Mouse (Mus musculus) MEL (cell line): ENCODE data around the gene Grpel1. TPM values are rescaled to one million over a fixed set of nuclear protein-coding genes. Genes with fewer than 3 reads are reported as not detected.

ENCODE experiments used
- DNase-seq: peaks from one replicate; pipeline ENCODE4 v3.0.0; 2011; ENCODE audit warnings: low read depth, low spot score
- H3K27ac ChIP-seq: 2 replicates; pipeline ENCODE4 v1.5.1; 2012; ENCODE audit warnings: low read depth, mild to moderate bottlenecking, control low read depth, low read length, moderate library complexity; ENCODE audit not compliant: control insufficient read depth
- H3K27me3 ChIP-seq, 2 experiments: fragments of 150-350 bp in 1 of 2; sonication (generic) in 1 of 2; 2 replicates each; pipeline ENCODE4 v1.6.1; 2012; ENCODE audit warnings: low read length in 2 of 2, mild to moderate bottlenecking in 2 of 2, improper control_type of control experiment in 1 of 2, moderate library complexity in 1 of 2; ENCODE audit not compliant: insufficient read depth in 2 of 2, control insufficient read depth in 1 of 2
- H3K36me3 ChIP-seq, 2 experiments: 2 replicates each; pipeline ENCODE4 v1.6.1; 2012 to 2014; ENCODE audit warnings: low read length in 2 of 2, improper control_type of control experiment in 1 of 2, inconsistent platforms in 1 of 2, mild to moderate bottlenecking in 1 of 2; ENCODE audit not compliant: insufficient read depth in 2 of 2, control insufficient read depth in 1 of 2
- H3K4me1 ChIP-seq, 2 experiments: fragments of 150-350 bp in 1 of 2; sonication (generic) in 1 of 2; 2 replicates each; pipeline ENCODE4 v1.6.1; 2012; ENCODE audit warnings: low read length in 2 of 2, improper control_type of control experiment in 1 of 2, mild to moderate bottlenecking in 1 of 2; ENCODE audit not compliant: insufficient read depth in 2 of 2, control insufficient read depth in 1 of 2
- H3K4me3 ChIP-seq, 2 experiments: fragments of 150-350 bp in 1 of 2; sonication (generic) in 1 of 2; 2 replicates each; pipeline ENCODE4 v1.5.1; 2012; ENCODE audit warnings: low read depth in 2 of 2, low read length in 2 of 2, mild to moderate bottlenecking in 2 of 2, moderate library complexity in 2 of 2, control low read depth in 1 of 2, improper control_type of control experiment in 1 of 2; ENCODE audit not compliant: control insufficient read depth in 1 of 2, insufficient read depth in 1 of 2
- H3K79me2 ChIP-seq: 2 replicates; pipeline ENCODE4 v1.6.1; 2012; ENCODE audit warnings: mild to moderate bottlenecking, low read length, moderate library complexity; ENCODE audit not compliant: control insufficient read depth, poor library complexity, insufficient read depth
- H3K9ac ChIP-seq: 2 replicates; pipeline ENCODE4 v1.6.1; 2012; ENCODE audit warnings: low read depth, mild to moderate bottlenecking, control low read depth, low read length, moderate library complexity; ENCODE audit not compliant: control insufficient read depth, poor library complexity, severe bottlenecking
- H3K9me3 ChIP-seq: fragments of 150-350 bp; sonication (generic); replicated peaks from 2 replicates; pipeline ENCODE4 v1.6.1; 2012; ENCODE audit warnings: mild to moderate bottlenecking, low read length, improper control_type of control experiment, moderate library complexity; ENCODE audit not compliant: insufficient read depth
- BHLHE40 ChIP-seq: IDR thresholded peaks from 2 replicates; pipeline ENCODE4 v1.6.1; 2012; ENCODE audit warnings: low read depth, mild to moderate bottlenecking, inconsistent platforms, low read length, improper control_type of control experiment, borderline replicate concordance
- CTCF ChIP-seq, 3 experiments: IDR thresholded peaks in 2 of 3; conservative IDR thresholded peaks in 1 of 3; 2 replicates each; pipeline ENCODE4 v1.5.1; 2011 to 2012; ENCODE audit warnings: low read length in 3 of 3, low read depth in 2 of 3, mild to moderate bottlenecking in 2 of 3, improper control_type of control experiment in 1 of 3, inconsistent platforms in 1 of 3, mixed read lengths in 1 of 3, moderate library complexity in 1 of 3; ENCODE audit not compliant: control insufficient read depth in 1 of 3, insufficient read depth in 1 of 3, poor library complexity in 1 of 3, severe bottlenecking in 1 of 3
- ELF1 ChIP-seq: IDR thresholded peaks from 2 replicates; pipeline ENCODE4 v1.6.1; 2014; ENCODE audit warnings: low read depth, mild to moderate bottlenecking, inconsistent platforms, low read length, improper control_type of control experiment, moderate library complexity
- EP300 ChIP-seq, 2 experiments: IDR thresholded peaks; 2 replicates each; pipeline ENCODE4 v1.6.1; 2011; ENCODE audit warnings: improper control_type of control experiment in 2 of 2, low read length in 2 of 2, low read depth in 1 of 2, mild to moderate bottlenecking in 1 of 2
- ETS1 ChIP-seq: IDR thresholded peaks from 2 replicates; pipeline ENCODE4 v1.6.1; 2012; ENCODE audit warnings: low read depth, mild to moderate bottlenecking, inconsistent platforms, low read length, improper control_type of control experiment, moderate library complexity
- GABPA ChIP-seq: IDR thresholded peaks from 2 replicates; pipeline ENCODE4 v1.6.1; 2012; ENCODE audit warnings: low read depth, mild to moderate bottlenecking, inconsistent platforms, low read length, improper control_type of control experiment, moderate library complexity
- GATA1 ChIP-seq: IDR thresholded peaks from 2 replicates; pipeline ENCODE4 v1.6.1; 2011; ENCODE audit warnings: low read depth, low read length, improper control_type of control experiment
- MAFK ChIP-seq: IDR thresholded peaks from 2 replicates; pipeline ENCODE4 v1.6.1; 2011; ENCODE audit warnings: low read depth, mild to moderate bottlenecking, low read length, improper control_type of control experiment, borderline replicate concordance
- MAX ChIP-seq: IDR thresholded peaks from 2 replicates; pipeline ENCODE4 v1.6.1; 2011; ENCODE audit warnings: low read length, improper control_type of control experiment
- MAZ ChIP-seq: IDR thresholded peaks from 2 replicates; pipeline ENCODE4 v1.6.1; 2012; ENCODE audit warnings: low read depth, mild to moderate bottlenecking, inconsistent platforms, low read length, improper control_type of control experiment
- MEF2A ChIP-seq: IDR thresholded peaks from 2 replicates; pipeline ENCODE4 v1.6.1; 2014; ENCODE audit warnings: low read depth, mild to moderate bottlenecking, inconsistent platforms, low read length, improper control_type of control experiment; ENCODE audit not compliant: poor library complexity, insufficient replicate concordance, severe bottlenecking; ENCODE audit errors: extremely low read depth
- MYC ChIP-seq: IDR thresholded peaks from 2 replicates; pipeline ENCODE4 v1.6.1; 2011; ENCODE audit warnings: low read depth, mild to moderate bottlenecking, low read length, improper control_type of control experiment, moderate library complexity
- NELFE ChIP-seq: IDR thresholded peaks from 2 replicates; pipeline ENCODE4 v1.6.1; 2011; ENCODE audit warnings: low read depth, low read length, improper control_type of control experiment
- POLR2AphosphoS5 ChIP-seq: IDR thresholded peaks from 2 replicates; pipeline ENCODE4 v1.6.1; 2012; ENCODE audit warnings: low read depth, borderline replicate concordance, mild to moderate bottlenecking, inconsistent platforms, low read length, moderate library complexity, mixed read lengths
- RAD21 ChIP-seq: IDR thresholded peaks from 2 replicates; pipeline ENCODE4 v1.6.1; 2011; ENCODE audit warnings: mild to moderate bottlenecking, low read depth, low read length, improper control_type of control experiment
- SIN3A ChIP-seq: IDR thresholded peaks from 2 replicates; pipeline ENCODE4 v1.6.1; 2012; ENCODE audit warnings: low read length, improper control_type of control experiment, inconsistent platforms
- TAL1 ChIP-seq: IDR thresholded peaks from 2 replicates; pipeline ENCODE4 v1.6.1; 2012; ENCODE audit warnings: mild to moderate bottlenecking, inconsistent platforms, low read length, moderate library complexity, mixed read lengths
- USF1 ChIP-seq: IDR thresholded peaks from 2 replicates; pipeline ENCODE4 v1.6.1; 2014; ENCODE audit warnings: low read depth, mild to moderate bottlenecking, inconsistent platforms, low read length, improper control_type of control experiment, moderate library complexity
- USF2 ChIP-seq, 2 experiments: IDR thresholded peaks; 2 replicates each; pipeline ENCODE4 v1.6.1; 2011 to 2012; ENCODE audit warnings: improper control_type of control experiment in 2 of 2, low read length in 2 of 2, borderline replicate concordance in 1 of 2, inconsistent platforms in 1 of 2, low read depth in 1 of 2, mild to moderate bottlenecking in 1 of 2; ENCODE audit not compliant: insufficient read depth in 1 of 2
- ZC3H11A ChIP-seq: IDR thresholded peaks from 2 replicates; pipeline ENCODE4 v1.6.1; 2012; ENCODE audit warnings: low read depth, mild to moderate bottlenecking, inconsistent platforms, low read length, improper control_type of control experiment
- ZNF384 ChIP-seq: IDR thresholded peaks from 2 replicates; pipeline ENCODE4 v1.6.1; 2012; ENCODE audit warnings: low read depth, mild to moderate bottlenecking, inconsistent platforms, low read length, improper control_type of control experiment
- polyA plus RNA-seq, 2 experiments: library from polyadenylated mRNA; stranded (reverse) in 1 of 2; unstranded in 1 of 2; fragments of >175 nt in 1 of 2; fragments of >200 nt in 1 of 2; gene quantifications; 2 replicates each; pipeline versions ENCODE4 v1.2.1 to v1.2.4; 2012; ENCODE audit warnings: low replicate concordance in 2 of 2, low read depth in 1 of 2; ENCODE audit not compliant: insufficient read length in 2 of 2, insufficient read depth in 1 of 2, missing spikeins in 1 of 2
- total RNA-seq: library from RNA; depleted of rRNA; stranded (reverse); fragments of 300-350 nt; gene quantifications from 2 replicates; pipeline ENCODE4 v1.2.3, GENCODE M21; 2012

Grpel1 gene
- total and polyA plus RNA-seq, 3 experiments: 41.1 to 87.4 (median 75.7) TPM

GRCm38 (mm10) chr5:36444611-36445010, 20.2 kb upstream of the Grpel1 start:
- TF ChIP-seq GATA1 (no peak), ZC3H11A (no peak), ZNF384 (no peak), GABPA (no peak), BHLHE40 (no peak), MAFK (no peak), NELFE (no peak), MAX (no peak), ETS1 (no peak), USF1 (no peak), POLR2AphosphoS5 (no peak), SIN3A (no peak), MYC (no peak), CTCF (IDR thresholded peaks at IDR 0.05 in 2 of 3, conservative IDR thresholded peaks at IDR 0.05 in 1 of 3; ENCODE audit: control insufficient read depth in 1 of 3, insufficient read depth in 1 of 3, low read depth in 2 of 3, low read length in 3 of 3, poor library complexity in 1 of 3, severe bottlenecking in 1 of 3) (no peak), TAL1 (no peak), USF2 (IDR thresholded peaks at IDR 0.05; ENCODE audit: borderline replicate concordance in 1 of 2, insufficient read depth in 1 of 2, low read depth in 1 of 2, low read length in 2 of 2) (no peak), ELF1 (no peak), RAD21 (no peak), MEF2A (no peak), EP300 (IDR thresholded peaks at IDR 0.05; ENCODE audit: low read depth in 1 of 2, low read length in 2 of 2) (no peak)
- no peaks in the 10 kb centered on the region for H3K36me3 ChIP-seq
- no peak overlapping the region for H3K9ac ChIP-seq
- H3K27ac ChIP-seq: no peak overlapping the region
- H3K9me3 ChIP-seq: no peaks in the 10 kb centered on the region
- no peaks in the 10 kb centered on the region for H3K4me1 ChIP-seq
- no peaks in the 10 kb centered on the region for H3K79me2 ChIP-seq
- no peak for DNase-seq
- no peak overlapping the region for H3K4me3 ChIP-seq
- H3K27me3 ChIP-seq: no peaks in the 10 kb centered on the region

- no peak overlapping the region for H3K27ac ChIP-seq
- H3K4me1 ChIP-seq: no peaks in the 10 kb centered on the region
- H3K79me2 ChIP-seq: no peaks in the 10 kb centered on the region
- no peaks in the 10 kb centered on the region for H3K36me3 ChIP-seq
- H3K27me3 ChIP-seq: no peaks in the 10 kb centered on the region
- TF ChIP-seq GABPA: no peak
- TF ChIP-seq MYC: no peak
- TF ChIP-seq ETS1: no peak
- TF ChIP-seq USF2 (IDR thresholded peaks at IDR 0.05; ENCODE audit: borderline replicate concordance in 1 of 2, insufficient read depth in 1 of 2, low read depth in 1 of 2, low read length in 2 of 2): no peak
- no peak for TF ChIP-seq POLR2AphosphoS5
- TF ChIP-seq MAZ: no peak
- no peak for TF ChIP-seq ELF1
- TF ChIP-seq, all 39 proteins: peak for 0
- no peak for DNase-seq
- Histone ChIP-seq H3K9ac (no peak overlapping the region), H3K9me3 (no peaks in the 10 kb centered on the region), H3K4me3 (no peak overlapping the region)
Measured at GRCm38 (mm10) chr5:36445028-36445427, 19.8 kb upstream of the Grpel1 start.
